Mouse (Mus musculus) layer of hippocampus, postnatal 10 days (tissue): ENCODE results near the gene Tmem88. TPM values are rescaled to one million over a fixed set of nuclear protein-coding genes. Genes with fewer than 3 reads are reported as not detected.

ENCODE experiments used
- DNase-seq, 2 experiments: peaks; one replicate each; pipeline ENCODE4 v3.0.0; 2021; ENCODE audit warnings: low spot score in 2 of 2
- long read RNA-seq: library from polyadenylated mRNA; stranded (forward); transcript quantifications from one replicate; pipeline ENCODE4 v2.0.0, GENCODE M21; 2023
- total RNA-seq, 2 experiments: library from RNA; stranded (reverse); gene quantifications; 2 replicates each; pipeline ENCODE4 v1.2.3; 2021

Tmem88 gene
- total RNA-seq = 1 to 10 TPM; 2.1 to 2.7 TPM
- long read RNA-seq = 0 reads

DNA sequence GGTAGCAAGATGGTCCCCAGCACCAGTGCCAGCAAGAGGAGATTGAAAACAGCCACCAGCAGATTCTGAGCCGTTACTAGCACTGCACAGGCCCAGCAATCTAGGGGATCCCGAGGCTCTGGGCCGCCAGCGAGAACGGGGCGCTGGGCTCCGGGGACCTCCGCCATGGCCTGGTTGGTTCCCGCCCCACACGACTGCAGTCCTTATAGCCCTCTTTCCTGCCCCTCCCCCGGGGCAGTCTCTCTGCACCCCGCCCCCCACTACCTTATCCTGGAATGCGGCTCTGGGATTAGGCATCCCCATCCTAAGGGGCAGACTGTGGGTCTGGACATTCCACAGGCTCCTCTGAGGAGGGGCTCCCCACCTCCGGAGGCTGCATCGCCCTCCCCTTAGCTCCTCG is at the start of gene Tmem88:
Gene Tmem88, minus strand, starts transcription at position 176 of the 400 bp plus-strand sequence.
- DNase-seq = no peak

DNA sequence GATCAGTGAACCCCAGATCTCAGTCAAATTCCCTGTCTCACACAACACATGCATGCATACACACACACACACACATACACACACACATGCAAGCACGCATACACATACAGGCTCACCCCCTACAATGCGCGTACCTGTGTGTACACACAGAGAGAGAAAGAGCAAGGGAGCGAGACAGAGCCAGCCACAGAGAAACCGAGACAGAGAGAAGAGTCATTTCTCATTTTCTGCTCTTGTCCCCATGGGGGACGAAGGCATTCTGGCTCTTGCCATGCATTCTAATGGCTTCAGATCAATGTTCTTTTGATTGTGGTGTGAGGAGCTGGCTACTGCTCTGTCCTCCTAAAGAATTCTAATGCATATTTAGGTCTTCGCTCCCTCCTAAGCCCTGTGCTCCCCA is 49.3 kb upstream of the Tmem88 start:
- DNase-seq = no peak

DNA sequence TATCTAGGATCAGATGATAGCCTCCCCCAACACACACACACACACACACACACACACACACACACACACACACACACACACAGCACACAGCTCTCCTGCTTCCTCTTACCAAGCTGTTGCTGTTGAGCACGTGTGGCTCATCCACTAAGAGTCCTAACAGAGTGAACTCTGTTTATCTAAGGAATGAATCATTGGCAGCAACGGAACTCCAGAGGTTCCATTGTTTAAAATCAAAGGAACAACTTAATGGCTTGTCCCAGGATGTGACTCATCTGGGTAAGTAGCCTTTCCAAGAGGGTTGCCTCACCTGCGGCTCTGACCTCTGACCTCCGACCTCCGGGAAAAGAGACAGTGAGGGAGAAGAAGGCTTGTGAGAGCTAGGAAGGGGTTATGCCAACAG is 45.3 kb upstream of the Tmem88 start:
- DNase-seq = no peak

DNA sequence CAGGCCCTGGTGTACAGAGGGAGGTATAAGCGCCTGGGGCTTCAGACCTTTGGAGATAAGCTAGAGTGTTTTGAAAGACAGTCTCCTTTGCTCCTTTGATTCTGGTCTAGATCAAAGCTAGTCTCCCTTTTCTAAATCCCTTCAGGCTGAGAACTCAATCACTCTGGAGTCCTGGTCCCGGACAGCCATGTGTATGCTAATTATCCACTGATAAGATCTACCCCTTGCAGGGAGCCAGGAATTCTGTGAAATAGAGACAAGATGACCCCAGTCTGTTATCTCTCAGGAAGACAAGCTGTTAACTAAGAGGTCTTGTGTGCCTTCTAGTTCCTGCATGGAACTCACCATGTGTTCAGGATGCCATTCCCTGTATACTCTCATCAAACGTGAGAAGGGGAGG is 39.3 kb upstream of the Tmem88 start:
- no peak for DNase-seq

DNA sequence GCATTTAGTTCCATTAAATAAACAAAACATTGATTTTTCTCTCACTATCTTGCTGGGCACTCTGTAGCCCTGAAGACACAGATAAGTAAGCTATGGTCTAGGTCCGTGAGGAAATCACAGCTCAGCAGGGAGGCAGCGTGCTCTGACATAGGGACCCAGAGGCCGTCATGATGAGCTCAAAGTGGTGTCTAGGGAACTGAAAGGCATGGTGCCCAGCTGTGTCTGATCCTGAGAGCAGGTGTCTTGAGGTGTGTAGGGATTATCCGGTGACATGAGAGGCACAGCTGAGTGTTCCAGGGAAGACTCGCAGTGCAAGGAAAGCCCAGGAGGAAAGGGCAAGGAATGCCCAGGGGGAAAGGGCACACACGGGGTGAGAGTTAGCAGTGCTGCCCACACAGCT is 35.2 kb upstream of the Tmem88 start:
- no peak for DNase-seq

DNA sequence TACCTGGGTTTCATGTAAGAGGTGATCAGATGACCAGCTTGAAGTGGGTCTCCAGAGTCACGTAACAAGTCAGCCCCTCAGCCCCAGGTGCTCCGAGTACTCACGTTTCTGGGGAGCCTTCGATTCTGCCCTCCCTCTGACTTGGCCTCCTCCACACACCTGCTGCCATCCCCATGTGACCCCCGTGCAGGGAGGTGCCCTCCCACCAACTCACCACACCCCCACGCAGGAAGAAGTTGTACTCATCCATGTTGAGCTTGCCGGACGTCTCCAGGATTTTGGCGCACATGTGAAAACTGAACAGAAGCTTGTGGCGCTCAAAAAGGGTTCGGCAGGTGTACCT is 34.6 kb upstream of the Tmem88 start:
- DNase-seq = no peak

DNA sequence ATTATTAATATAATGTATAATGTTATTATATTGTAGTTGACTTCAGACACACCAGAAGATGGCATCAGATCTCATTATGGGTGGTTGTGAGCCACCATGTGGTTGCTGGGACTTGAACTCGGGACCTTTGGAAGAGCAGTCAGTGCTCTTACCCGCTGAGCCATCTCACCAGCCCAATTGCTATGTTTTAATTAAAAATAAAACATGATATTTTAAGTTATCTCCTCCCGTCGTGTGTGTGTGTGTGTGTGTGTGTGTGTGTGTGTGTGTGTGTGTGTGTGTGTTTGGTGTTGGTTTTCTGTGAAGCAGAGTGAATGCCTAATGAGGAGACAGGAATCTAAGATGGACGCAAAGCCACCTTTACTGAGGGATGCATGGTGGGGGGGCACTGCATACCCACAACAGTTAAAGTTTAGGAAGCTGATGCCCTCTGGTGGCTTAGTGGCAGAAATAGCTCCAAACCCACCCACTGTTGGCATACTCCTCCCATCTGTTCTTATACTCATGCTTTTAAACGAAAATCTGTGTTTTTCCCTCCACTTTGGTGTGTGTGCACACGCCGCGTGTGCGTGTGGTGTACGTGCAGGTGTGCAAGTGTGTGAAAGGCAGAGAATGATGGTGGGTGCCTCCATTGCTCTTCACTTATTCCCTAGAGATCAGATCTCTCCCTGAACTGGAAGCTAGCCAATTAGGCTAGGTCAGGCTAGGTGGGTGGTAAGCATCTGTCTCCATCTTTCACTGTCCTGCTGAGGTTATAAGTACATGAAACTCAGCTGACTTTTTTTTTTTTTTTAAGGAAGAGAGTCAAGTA is 34.0 kb upstream of the Tmem88 start:
- peak; percentile 74 to 80 for DNase-seq

DNA sequence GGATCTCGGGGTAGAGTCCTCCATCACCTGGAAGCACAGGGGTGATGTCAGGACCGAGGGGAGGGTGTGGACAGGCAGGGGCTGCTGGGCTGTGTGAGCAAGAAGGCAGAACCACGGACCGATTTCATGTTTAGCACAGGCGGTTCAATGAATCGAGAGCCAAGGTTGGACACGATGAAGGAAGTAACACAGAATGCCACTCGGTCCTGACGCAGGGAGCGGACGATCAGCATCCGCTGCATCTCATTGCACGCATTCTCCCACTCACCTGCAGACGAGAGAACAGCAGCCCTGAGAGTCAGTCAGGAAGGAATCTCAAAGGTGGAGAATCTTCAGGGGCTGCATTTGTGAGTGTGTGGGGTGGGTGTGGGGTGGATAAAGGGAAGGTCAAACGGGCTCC is 32.6 kb upstream of the Tmem88 start:
- no peak for DNase-seq

DNA sequence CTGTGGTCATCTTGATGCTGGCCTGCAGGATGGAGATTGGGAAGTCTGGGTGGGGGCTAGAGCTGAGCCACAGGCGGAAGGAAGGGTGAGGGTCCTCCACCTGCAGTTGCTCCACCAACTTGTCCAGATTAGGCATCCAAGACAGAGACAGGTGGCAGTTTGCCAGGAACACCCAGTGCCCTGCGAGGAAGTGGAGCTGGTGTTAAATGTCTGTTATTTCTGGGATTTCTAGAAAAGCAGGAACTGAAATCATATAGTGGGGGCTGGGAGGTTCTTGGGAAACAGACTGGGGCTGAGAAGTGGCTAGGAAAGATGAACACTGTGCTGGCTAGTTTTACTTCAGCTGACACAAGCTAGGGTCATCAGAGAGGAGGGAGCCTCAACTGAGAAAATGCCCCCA is 31.3 kb upstream of the Tmem88 start:
- no peak for DNase-seq

DNA sequence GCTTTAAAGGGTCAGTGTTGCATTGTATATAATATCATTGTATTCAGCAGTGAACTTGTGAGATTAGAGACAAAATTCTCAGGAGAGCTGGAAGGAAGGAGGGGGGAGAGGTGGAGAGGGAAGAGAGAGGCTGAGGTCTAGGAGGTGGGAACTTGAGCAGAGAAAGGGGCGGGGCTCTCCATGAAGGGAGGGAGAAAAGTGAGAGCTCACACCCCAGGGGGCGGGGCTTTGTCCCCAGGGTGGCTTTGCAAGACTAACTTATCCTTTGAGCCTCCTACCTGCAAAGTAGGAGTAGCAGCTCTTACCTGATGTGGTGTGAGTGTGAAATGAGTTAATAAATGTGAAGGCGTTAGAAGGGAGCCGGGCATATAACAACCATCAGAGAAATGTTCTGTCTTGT is 30.7 kb upstream of the Tmem88 start:
- no peak for DNase-seq

DNA sequence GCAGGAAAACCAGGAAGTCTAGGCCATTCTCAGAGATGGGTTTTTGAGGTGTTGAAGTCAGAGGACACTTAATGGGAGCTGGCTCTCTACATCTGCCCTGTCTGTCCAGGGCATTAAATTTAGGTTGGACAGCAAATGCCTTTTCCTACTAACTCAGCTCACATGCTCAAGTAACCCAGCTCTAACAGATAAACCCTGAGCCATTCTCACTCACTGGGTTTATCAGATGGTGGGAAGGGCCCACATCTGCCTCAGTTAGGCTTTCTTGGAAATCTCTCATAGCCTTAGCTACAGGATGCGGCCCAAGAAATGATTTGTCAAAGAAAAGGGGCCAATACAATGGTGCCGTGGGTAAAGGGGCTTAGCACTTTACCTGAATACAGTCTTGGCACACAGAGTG is 28.2 kb upstream of the Tmem88 start:
- no peak for DNase-seq

DNA sequence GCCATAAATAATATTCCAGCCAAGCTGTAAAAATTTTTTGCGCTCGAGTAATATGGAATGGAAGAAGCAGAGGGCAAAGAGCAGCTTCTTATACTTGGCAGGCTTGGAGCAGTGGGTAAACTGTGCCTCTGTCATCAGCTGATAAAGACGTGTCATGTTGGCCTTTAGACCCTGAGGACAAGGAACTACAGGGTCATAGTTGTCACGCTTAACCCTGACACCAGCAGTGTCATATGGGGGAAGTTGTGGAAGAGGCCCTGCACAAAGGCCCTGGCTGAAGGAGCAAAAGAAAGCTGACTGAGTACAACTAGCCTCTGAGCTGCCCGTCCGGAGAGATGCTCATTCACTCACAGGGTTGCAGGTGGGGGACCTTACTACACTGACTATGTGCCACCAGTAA is 25.9 kb upstream of the Tmem88 start:
- no peak for DNase-seq

DNA sequence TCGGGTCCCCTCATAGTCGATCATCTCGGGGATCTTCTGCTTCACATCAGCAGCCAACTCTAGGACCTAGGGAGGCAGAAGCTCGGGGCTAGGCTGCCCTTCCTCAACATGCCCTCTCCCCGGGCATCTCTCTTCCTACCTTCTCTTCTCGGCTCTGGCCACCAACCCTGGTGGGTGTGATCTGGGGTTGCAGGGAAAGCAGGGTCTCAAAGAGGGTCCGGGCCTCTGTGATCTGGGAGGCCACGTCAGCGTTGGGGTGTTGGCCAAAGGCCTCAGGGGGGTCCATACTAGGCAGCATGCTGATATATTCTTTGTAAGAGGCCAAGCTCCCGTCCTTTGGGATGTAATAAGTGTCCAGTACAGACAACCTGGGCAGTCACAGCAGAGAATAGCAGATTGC is 24.8 kb upstream of the Tmem88 start:
- no peak for DNase-seq

DNA sequence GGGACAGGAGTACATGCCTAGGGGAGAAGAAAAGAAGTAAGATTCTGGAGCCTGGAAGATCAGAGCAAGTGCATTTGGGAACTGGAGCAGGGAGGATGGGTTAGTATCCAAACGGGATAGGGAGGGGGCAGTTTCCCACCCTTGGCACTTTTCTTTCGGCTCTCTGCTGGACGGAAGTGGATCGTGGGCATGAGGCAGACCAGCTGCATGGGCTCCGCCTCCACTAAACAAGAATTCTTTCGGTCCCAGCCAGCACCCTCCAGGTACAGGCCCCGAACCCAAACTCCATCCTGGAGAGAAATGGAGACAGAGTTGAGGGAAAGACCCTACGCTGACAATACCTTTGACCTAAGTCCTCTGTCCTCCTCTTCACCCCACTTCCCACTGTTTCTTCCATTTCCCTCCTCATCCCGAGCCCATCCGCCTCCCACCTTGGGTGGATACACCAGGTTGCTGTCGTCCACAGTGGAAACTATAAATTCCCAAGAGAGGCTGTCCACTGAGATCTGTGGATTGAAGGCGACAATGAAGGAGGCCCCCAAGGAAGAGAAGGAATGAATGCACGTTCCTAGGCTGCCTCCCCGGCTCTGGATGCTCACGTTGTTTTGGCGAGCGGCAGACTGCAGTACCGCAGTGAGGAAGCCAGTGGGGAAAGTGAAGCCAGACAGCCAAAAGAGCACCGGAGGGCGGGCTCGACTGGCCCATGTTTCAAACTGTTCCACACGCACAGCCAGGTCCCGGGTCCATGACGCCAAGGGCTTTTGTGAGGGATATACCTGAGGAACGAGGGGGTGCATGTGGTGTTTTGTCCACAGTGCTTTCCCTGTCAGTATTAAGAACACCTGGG is 23.3 kb upstream of the Tmem88 start:
- peak in 1 of 2 experiments; percentile 7 for DNase-seq

DNA sequence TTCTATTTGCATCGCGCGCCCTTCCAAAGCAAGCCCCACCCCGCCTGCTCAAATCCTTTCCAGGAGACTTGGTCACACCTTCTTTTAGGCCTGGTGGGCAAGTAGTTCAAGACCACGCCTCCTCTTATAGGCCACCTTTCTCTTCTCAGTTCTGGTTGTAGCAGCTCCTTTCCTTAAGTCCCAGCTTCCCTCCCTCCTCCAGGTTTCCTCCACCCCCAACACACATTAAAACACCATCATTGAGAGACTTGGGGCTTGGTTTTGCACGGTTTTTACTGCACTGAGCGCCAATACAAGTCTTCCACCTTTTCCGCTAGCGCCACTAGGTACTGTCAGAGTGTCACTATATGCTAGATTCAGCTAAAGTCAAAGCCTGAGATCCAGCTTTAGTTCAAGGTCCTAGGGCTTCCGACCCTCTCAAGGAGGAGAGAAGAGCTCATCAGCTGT is 22.5 kb upstream of the Tmem88 start:
- no peak for DNase-seq

DNA sequence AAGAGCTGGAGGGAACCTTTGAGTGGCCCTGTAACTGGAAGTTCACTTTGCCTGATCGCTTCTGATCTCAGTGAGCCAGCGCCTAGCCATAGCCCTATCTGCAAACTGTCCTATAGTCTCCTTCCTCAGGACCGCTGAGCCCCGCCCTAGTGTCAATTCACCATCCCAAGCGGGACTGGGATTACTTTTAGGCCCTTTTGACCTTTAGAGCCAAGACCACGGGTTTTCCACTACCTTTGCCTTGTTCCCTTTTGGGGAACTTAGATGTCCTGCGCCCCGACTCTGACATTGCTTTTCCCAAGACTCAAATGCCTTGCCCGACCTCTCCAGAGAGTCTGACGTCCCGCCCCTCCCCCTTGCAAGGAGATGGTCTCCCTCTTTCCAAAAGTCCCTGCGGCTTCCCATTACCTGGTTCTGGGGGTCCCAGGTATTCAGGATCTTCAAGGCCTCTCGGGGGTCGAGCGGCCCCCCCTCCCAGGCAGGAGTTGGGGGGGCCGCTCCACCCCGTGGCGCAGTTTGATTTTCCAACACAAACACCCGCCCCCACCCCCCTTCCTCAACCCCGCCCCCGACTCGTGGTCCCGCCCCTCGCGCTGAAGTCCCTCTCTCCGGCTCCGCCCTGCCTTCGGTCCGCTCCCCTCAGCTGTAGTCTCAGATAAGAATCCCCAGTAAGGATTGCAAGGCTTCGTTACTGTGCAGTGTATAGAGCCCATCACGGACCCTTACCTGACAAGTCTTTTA is 21.9 kb upstream of the Tmem88 start:
- DNase-seq = peak in 1 of 2 experiments; percentile 40

DNA sequence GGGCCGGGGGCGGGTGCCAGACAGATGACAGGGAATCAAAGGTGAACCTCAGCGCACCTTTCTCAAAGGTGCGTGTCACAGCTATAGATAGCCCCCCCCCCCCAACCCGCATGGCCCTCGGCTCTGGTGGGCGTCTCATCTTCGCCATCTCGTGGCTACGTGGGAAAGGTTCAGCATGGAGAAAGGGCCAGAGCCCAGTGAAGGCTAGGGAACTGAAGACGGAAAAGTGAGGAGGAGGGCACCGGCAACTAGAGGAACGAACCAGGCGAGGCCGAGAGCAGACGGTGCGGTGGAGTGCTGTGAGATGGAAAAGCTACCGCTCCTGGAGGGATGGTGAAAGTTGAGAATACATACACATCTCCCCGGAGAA is 21.4 kb upstream of the Tmem88 start:
- DNase-seq = peak in 1 of 2 experiments; percentile 63

DNA sequence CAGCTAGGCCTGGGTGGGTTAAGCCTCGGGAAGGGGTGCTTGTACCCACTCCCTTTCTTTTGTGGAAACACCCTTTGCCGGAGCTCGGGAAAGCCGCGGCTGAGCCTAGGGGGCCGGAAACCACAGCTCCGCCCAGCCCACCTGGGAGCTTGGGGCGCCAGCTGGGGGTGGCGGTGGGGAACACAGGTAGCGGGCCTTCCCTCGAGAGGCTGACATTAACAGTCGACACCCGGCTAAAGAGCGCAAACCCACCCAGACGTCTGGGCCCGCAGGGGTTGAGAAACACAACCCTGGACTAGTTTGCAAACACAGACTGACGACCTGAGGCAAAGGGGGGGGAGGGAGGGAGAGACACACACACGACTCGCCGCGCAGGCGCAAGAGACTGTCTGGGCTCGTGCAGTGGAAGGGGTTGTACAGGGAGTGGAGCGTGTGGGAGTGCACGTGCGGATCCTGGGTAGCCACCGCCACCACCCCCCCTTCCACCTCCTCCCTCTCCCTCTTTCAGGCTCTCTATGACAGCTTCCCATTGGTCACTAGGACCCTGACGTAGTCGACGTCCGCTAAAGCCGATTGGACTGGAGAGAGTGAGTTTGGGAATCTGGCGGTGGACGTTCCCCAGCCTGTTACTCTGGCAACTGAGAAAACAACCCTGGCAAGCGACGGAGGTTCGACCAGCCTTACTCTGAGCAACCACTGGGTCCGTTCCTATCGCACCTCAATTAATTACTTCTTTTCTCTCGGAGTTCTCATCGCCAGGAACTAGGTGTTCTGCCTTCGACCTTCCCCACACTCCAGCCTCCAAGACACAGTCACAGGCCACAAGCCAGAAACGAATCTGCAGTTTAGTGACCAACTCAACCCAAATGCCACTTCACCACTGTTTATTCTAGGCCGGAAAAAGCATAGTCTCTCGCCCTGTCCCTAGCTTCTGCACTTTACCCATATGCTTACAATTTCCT is 20.7 kb upstream of the Tmem88 start:
- DNase-seq = peak; percentile 80 to 88

DNA sequence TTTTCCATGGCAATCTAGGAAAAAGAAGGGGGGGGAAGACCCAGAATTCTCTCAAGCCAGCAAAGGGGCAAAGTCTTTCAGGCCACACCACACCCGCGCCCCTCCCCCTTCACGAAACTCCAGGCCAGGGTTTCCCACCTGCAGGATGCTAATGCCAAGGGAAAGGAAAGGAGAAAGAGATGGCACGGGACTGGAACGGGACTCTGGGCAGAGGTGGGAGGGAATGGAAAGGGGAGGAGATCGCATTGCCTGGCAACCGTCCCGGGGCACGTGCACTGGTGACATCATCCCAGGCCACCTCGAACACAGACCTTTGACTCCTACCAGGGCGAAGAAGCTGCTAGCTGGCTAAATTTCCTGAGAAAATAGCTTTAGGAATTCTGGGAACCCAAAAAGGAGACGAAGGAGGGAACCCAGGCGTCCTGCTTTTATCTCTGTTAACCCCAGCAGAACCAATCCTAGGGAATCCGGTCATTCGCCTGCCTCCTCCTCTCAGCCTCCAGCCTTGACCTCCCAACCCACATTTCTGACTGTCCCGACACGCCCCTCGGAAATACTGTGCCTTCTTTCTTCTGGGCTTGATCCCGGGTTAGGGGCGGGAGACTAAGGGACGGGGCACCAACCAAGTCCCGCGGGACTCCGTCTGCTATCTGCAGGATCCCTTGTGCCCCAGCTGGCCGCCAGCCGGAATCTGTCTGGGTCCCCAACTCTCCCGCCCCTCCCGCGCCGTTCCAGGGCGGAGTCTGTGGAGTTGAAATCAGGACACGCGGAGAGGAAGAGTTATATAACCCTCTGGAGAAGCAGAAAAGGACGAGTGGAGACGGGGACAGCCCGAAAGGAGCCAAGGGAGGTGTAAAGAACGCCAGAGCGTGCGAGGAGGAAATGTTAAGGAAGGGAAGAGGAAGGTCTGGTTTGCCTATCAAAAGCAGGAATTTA is 19.7 kb upstream of the Tmem88 start:
- peak; percentile 96 to 97 for DNase-seq
